Mouse (Mus musculus): Measurements from ENCODE around the gene Gm15023. TPM values are rescaled to one million over a fixed set of nuclear protein-coding genes. Genes with fewer than 3 reads are reported as not detected.
"Not testable (repeated sequence)": the region's sequence is repeated elsewhere in the genome, so short reads cannot be mapped to it uniquely, and the experiment has no call there.

The Gm15023 gene
- not detected for total RNA-seq (2021)

- not testable (repeated sequence) for DNase-seq (ENCODE audit: extremely low spot score in 1 of 2, low spot score in 1 of 2)
Observed at GRCm38 (mm10) chrX:135177532-135177931, at the start of gene Gm15023. Gene Gm15023 (minus strand): TSS chrX:135177632.

GRCm38 (mm10) chrX:135210436-135211221, 33.2 kb upstream of the Gm15023 start, which contains the start of gene Tceal6:
Gene Tceal6 (minus strand): TSS chrX:135210687.
- peak; percentile 11 to 21 for DNase-seq (ENCODE audit: extremely low spot score in 1 of 2, low spot score in 1 of 2)

- peak in 1 of 2 experiments; percentile 5 for DNase-seq (ENCODE audit: extremely low spot score in 1 of 2, low spot score in 1 of 2)
Observed at GRCm38 (mm10) chrX:135209773-135210435, 32.5 kb upstream of the Gm15023 start.

GRCm38 (mm10) chrX:135189924-135190323, 12.5 kb upstream of the Gm15023 start:
- not testable (repeated sequence) for DNase-seq (ENCODE audit: extremely low spot score in 1 of 2, low spot score in 1 of 2)

- not testable (repeated sequence) for DNase-seq (ENCODE audit: extremely low spot score in 1 of 2, low spot score in 1 of 2)
Observed at GRCm38 (mm10) chrX:135188661-135189060, 11.2 kb upstream of the Gm15023 start.

Other genes with a start within 250 kb of the Gm15023 start
- gene Nxf2, start 212.9 kb downstream of the Gm15023 start, total RNA-seq (2021): under 1 TPM in 1 of 2 experiments, not detected in 1; 0.10 TPM
- 1 to 10 TPM; 8.4 to 9.2 TPM for gene Zmat1, start 168.4 kb downstream of the Gm15023 start, total RNA-seq (2021)
- gene Tceal6, start 33.1 kb upstream of the Gm15023 start, total RNA-seq (2021): 100 to 1,000 TPM in 1 of 2 experiments, 10 to 100 TPM in 1; 88.4 to 112 TPM
- gene Pramel3, start 124.7 kb upstream of the Gm15023 start, total RNA-seq (2021): under 1 TPM in 1 of 2 experiments, not detected in 1; 0.09 TPM
- not detected for gene Gm5128, start 195.7 kb upstream of the Gm15023 start, total RNA-seq (2021)

All from layer of hippocampus, postnatal 25 days (tissue).